Mouse (Mus musculus): ENCODE results near the gene Brinp3.

DNA sequence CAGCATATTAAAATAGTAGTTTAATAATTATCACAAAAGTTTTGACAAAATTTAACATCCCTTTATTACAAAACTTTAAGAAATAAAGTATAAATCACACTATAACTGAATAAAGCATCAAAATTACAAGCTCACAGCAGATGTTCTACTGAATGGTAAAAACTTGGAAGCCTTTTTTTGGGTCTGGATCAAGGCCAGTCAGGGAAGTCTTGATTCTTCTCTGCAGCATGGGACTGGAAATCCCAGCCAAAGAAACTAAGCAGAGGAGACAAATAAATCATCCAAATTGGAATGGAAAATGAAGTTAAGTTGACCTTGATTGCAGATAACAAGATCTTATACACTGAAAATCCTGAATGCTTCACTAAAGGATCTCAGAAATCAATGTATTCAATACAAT is 298.3 kb downstream of the Brinp3 start:
- no peak for TF ChIP-seq GATA1 (IDR thresholded peaks at IDR 0.05; ENCODE audit: low read length)
- TF ChIP-seq TAL1 (IDR thresholded peaks at IDR 0.05; ENCODE audit: low read length), result no peak

All from erythroblast, embryonic 14.5 days (primary cell).